Mouse (Mus musculus): ENCODE measurements around the gene Myoz1.

- no peak for TF ChIP-seq FOSL1 (IDR thresholded peaks at IDR 0.05; ENCODE audit: insufficient read depth, low read length, poor library complexity, severe bottlenecking)
- TF ChIP-seq CTCF (IDR thresholded peaks at IDR 0.05; ENCODE audit: control insufficient read depth, insufficient read depth, insufficient read length), result no peak
These were observed 40.6 kb upstream of the Myoz1 start for GRCm38 (mm10) chr14:20696986-20697385.

All from C2C12 (cell line).